Mouse (Mus musculus): ENCODE results near the gene Bmp2. TPM values are rescaled to one million over a fixed set of nuclear protein-coding genes. Genes with fewer than 3 reads are reported as not detected.

The Bmp2 gene
- polyA plus RNA-seq, 1 experiment from 2014 or later: 26.6 TPM

DNA sequence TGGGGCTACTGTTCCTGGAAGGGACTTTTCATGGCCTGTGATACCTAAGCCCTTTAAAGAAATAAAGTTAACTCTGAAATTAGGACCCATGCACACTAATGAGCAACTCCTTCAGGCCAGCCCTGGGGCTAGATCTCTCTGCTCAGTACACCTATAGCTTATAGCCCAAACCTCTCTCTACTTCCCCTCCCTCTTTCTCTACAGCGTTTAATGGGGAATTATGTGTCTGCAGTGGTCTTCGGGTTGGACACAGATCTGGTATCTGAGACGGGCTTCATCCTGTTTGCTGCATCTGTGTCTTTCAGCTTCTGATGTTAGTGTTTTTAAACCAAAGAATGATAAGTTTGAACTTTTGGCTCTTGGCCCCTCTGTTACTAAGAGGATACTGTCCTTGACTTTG is 18.9 kb upstream of the Bmp2 start:
- Histone ChIP-seq H3K27me3 (peaks cover 3% of the 10 kb centered on the region; the same call in 1 of the 2 replicates), H3K4me2 (replicated peaks) (no peak overlapping the region), H3K9ac (no peak overlapping the region)

DNA sequence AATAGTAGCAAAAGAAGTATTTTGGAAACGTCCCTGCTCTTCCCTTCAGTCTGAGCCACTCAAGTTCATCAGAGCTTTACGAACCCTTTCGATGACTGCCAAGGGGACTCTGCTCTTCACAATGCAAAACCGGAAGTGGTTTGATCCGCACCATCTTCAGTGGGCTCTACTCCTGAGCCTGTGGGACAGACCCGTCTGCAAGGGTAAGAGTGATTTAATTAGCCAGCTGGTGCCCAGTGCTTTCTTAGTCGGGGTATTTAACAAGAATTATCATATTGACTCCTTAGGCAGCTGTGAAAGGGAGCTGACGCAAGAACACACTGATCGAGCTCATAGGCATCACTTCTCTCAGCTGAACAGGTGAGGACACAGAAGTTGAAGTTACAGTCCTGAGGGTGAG is 16.5 kb upstream of the Bmp2 start:
- H3K4me1 ChIP-seq: peaks cover 10% of the 10 kb centered on the region
- no peaks in the 10 kb centered on the region for H3K36me3 ChIP-seq
- H3K4me3 ChIP-seq: no peak overlapping the region
- no peak overlapping the region for H3K4me2 ChIP-seq (replicated peaks)
- 79% methylated on average over 9 of the region's 9 CpGs for WGBS
- H3K27ac ChIP-seq: no peak overlapping the region
- H3K27me3 ChIP-seq: peaks cover 3% of the 10 kb centered on the region; the same call in 1 of the 2 replicates
- H3K9me3 ChIP-seq: no peaks in the 10 kb centered on the region
- H3K9ac ChIP-seq: no peak overlapping the region
- no peak for ATAC-seq (ENCODE audit: low FRiP score, low read depth)

More for the DNA sequence above, 18.9 kb upstream of the Bmp2 start:
- no peaks in the 10 kb centered on the region for H3K36me3 ChIP-seq
- no peak overlapping the region for H3K4me3 ChIP-seq
- ATAC-seq (ENCODE audit: low FRiP score, low read depth): no peak
- H3K4me1 ChIP-seq: peaks cover 10% of the 10 kb centered on the region
- no peak overlapping the region for H3K27ac ChIP-seq
- H3K9me3 ChIP-seq: no peaks in the 10 kb centered on the region
- 54% methylated on average over 3 of the region's 3 CpGs for WGBS

DNA sequence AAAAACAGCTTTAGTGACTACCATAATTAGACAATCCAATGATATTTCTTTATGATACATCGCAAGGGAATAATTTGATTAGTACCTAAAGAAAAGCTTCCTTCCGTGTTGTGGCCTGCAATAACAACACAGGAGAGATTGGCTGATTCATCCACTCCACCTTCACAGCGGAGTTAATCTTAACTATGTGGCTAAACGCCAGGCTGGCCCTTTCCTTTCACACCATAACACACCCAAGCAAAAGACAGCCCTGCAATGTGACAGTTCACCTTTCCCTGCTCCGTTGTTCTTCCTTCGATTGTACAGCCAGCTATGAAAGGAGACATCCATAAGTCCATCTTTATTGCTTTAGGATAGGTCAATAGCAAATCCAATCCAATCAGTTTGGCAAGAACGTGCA is 15.1 kb upstream of the Bmp2 start:
- peaks cover 3% of the 10 kb centered on the region; the same call in 1 of the 2 replicates for H3K27me3 ChIP-seq
- H3K4me2 ChIP-seq (replicated peaks): no peak overlapping the region
- 79% methylated on average over 7 of the region's 7 CpGs for WGBS
- no peak for ATAC-seq (ENCODE audit: low FRiP score, low read depth)
- H3K27ac ChIP-seq: no peak overlapping the region
- H3K4me3 ChIP-seq: no peak overlapping the region
- no peaks in the 10 kb centered on the region for H3K9me3 ChIP-seq
- H3K9ac ChIP-seq: no peak overlapping the region
- peaks cover 13% of the 10 kb centered on the region for H3K4me1 ChIP-seq
- no peaks in the 10 kb centered on the region for H3K36me3 ChIP-seq

DNA sequence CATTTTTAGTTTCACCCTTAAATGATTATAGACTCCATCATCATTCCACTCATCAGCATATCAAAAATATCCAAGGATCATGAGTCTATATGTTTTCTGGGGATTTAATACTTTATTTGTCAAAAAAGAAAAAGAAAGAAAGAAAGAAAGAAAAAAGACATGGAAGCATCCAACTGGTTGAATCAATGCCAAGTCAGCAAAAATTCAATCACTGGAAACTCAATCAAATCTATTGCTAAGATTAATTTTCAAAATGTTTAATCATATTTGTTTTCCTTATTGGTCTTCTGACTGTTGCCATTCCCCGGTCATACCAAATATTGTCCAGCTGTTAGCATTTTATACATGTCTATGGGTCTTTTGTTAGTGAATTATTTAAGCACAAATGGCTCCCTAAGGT is 11.3 kb upstream of the Bmp2 start:
- H3K9me3 ChIP-seq: no peaks in the 10 kb centered on the region
- no peak overlapping the region for H3K4me2 ChIP-seq (replicated peaks)
- no peak overlapping the region for H3K4me3 ChIP-seq
- 0 out of 2 replicates have a peak, but pooled peaks cover 3% of the 10 kb centered on the region for H3K4me1 ChIP-seq
- no peak for ATAC-seq (ENCODE audit: low FRiP score, low read depth)
- H3K27ac ChIP-seq: no peak overlapping the region
- H3K27me3 ChIP-seq: no peaks in the 10 kb centered on the region
- 75% methylated on average over 1 of the region's 1 CpGs for WGBS
- no peaks in the 10 kb centered on the region for H3K36me3 ChIP-seq
- H3K9ac ChIP-seq: no peak overlapping the region

DNA sequence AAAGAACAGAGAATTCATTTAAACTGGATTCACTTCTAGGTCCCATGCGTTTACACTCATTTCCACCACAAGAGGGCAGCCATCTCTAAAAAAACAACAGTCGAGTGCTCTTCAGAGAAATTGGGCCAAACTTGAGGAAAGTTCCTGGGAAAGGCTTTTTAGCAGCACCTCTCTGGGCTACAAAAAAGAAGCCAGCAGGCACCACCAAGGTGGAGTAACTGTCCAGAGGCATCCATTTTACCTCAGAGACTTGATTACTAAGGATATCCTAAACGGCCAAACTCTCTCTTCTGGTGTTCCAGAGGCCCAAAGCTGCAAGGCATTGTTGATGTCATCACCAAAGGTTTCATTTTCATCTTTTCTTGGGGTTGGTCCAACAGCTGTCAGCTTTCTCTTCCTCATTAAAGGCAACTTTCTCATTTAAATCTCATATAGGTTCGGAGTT is 1.7 kb upstream of the Bmp2 start:
- H3K27ac ChIP-seq: no peak overlapping the region
- peaks cover 31% of the 10 kb centered on the region for H3K4me1 ChIP-seq
- H3K4me2 ChIP-seq (replicated peaks): peak overlapping the region; percentile 35
- H3K36me3 ChIP-seq: no peaks in the 10 kb centered on the region
- WGBS: 12% methylated on average over 4 of the region's 4 CpGs
- no peak overlapping the region for H3K9ac ChIP-seq
- H3K27me3 ChIP-seq: peaks cover 28% of the 10 kb centered on the region; the same call in 1 of the 2 replicates
- no peak overlapping the region for H3K4me3 ChIP-seq
- H3K9me3 ChIP-seq: no peaks in the 10 kb centered on the region
- ATAC-seq (ENCODE audit: low FRiP score, low read depth): no peak

DNA sequence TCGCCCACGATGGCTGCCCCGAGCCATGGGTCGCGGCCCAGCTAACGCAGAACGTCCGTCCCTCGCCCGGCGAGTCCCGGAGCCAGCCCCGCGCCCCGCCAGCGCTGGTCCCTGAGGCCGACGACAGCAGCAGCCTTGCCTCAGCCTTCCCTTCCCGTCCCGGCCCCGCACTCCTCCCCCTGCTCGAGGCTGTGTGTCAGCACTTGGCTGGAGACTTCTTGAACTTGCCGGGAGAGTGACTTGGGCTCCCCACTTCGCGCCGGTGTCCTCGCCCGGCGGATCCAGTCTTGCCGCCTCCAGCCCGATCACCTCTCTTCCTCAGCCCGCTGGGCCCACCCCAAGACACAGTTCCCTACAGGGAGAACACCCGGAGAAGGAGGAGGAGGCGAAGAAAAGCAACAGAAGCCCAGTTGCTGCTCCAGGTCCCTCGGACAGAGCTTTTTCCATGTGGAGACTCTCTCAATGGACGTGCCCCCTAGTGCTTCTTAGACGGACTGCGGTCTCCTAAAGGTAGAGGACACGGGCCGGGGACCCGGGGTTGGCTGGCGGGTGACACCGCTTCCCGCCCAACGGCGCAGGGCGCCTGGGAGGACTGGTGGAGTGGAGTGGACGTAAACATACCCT is 995 bp downstream of the Bmp2 start:
- H3K27ac ChIP-seq: peak overlapping the region; percentile 81
- peaks cover 4% of the 10 kb centered on the region; the same call in 1 of the 2 replicates for H3K36me3 ChIP-seq
- peak overlapping the region; percentile 95 for H3K9ac ChIP-seq
- no peaks in the 10 kb centered on the region for H3K9me3 ChIP-seq
- WGBS: under 1% methylated on average over 42 of the region's 48 CpGs
- H3K4me2 ChIP-seq (replicated peaks): peak overlapping the region; percentile 80
- H3K4me1 ChIP-seq: peaks cover 51% of the 10 kb centered on the region
- H3K27me3 ChIP-seq: peaks cover 26% of the 10 kb centered on the region; the same call in 1 of the 2 replicates
- 0 out of 2 replicates have a peak, but pooled peaks have one; percentile 12 for ATAC-seq (ENCODE audit: low FRiP score, low read depth)
- peak overlapping the region; percentile 75 for H3K4me3 ChIP-seq

DNA sequence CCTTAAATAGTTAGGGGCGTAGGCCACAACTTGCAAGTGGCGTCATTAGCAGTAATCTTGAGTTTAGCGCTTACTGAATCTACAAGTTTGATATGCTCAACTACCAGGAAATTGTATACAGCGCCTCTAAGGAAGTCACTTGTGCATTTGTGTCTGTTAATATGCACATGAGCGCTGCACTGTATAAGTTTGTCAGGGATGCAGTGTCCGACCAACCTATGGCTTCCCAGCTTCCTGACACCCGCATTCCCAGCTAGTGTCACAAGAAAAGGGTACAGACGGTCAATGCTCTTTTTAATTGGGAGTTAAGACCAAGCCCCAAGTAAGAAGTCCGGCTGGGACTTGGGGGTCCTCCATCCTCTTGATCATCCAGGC is 1.9 kb downstream of the Bmp2 start:
- WGBS: 20% methylated on average over 9 of the region's 9 CpGs
- no peaks in the 10 kb centered on the region for H3K9me3 ChIP-seq
- peaks cover 52% of the 10 kb centered on the region for H3K4me1 ChIP-seq
- H3K36me3 ChIP-seq: peaks cover 7% of the 10 kb centered on the region
- peak overlapping the region; percentile 52; the same call in 1 of the 2 replicates for H3K27ac ChIP-seq
- H3K9ac ChIP-seq: peak overlapping the region; percentile 95
- no peak for ATAC-seq (ENCODE audit: low FRiP score, low read depth)
- H3K4me2 ChIP-seq (replicated peaks): peak overlapping the region; percentile 80
- peaks cover 23% of the 10 kb centered on the region; the same call in 1 of the 2 replicates for H3K27me3 ChIP-seq
- peak overlapping the region; percentile 75 for H3K4me3 ChIP-seq

DNA sequence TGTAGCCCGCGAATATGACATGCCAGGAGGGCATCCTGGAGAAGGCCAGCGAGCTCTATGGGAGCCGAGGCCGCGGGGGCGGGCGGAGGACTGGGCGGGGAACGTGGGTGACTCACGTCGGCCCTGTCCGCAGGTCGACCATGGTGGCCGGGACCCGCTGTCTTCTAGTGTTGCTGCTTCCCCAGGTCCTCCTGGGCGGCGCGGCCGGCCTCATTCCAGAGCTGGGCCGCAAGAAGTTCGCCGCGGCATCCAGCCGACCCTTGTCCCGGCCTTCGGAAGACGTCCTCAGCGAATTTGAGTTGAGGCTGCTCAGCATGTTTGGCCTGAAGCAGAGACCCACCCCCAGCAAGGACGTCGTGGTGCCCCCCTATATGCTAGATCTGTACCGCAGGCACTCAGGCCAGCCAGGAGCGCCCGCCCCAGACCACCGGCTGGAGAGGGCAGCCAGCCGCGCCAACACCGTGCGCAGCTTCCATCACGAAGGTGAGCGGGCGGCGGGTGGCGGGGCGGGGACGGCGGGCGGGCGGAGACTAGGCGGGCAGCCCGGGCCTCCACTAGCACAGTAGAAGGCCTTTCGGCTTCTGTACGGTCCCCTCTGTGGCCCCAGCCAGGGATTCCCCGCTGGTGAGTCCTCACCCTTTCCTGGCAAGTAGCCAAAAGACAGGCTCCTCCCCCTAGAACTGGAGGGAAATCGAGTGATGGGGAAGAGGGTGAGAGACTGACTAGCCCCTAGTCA is 2.5 kb downstream of the Bmp2 start:
- H3K9me3 ChIP-seq: no peaks in the 10 kb centered on the region
- peaks cover 19% of the 10 kb centered on the region; the same call in 1 of the 2 replicates for H3K27me3 ChIP-seq
- WGBS: under 1% methylated on average over 55 of the region's 55 CpGs
- peak overlapping the region; percentile 80 for H3K4me2 ChIP-seq (replicated peaks)
- H3K4me1 ChIP-seq: peaks cover 52% of the 10 kb centered on the region
- peak overlapping the region; percentile 52; the same call in 1 of the 2 replicates for H3K27ac ChIP-seq
- ATAC-seq (ENCODE audit: low FRiP score, low read depth): peak; percentile 74
- H3K36me3 ChIP-seq: peaks cover 11% of the 10 kb centered on the region
- H3K4me3 ChIP-seq: peak overlapping the region; percentile 75
- peak overlapping the region; percentile 95 for H3K9ac ChIP-seq

DNA sequence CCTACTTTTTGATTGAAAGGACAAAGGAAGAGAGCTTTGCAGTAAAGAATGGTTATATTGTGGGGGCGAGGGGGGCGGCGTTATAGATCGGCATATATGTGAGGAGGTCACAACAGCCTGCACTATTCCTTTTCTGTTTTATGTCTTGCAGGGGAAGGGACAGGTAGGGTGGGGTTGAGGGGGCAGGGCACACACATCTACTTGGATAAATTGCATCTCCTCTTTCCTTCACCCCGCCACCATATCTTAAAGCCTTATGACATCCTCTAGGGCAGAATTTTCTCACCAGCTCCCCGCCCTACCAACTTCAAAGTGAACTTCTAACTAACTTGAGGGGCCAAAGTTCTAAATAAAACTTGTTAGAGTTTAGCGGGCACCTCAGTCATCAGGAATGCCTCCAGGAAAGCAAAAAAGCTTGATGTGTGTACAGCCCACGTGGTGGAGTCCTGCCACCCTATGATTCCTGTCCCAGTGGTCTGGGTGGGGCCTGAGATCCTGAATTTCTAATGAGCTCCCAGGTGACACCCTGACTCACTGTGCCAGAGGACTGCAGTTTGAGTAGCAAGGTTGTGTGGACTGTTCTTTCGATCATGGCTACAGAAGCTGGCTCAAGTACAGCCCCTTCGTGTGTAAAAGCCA is 12.4 kb downstream of the Bmp2 start:
- no peak for ATAC-seq (ENCODE audit: low FRiP score, low read depth)
- Histone ChIP-seq H3K9ac (no peak overlapping the region), H3K36me3 (peaks cover 15% of the 10 kb centered on the region), H3K27ac (no peak overlapping the region), H3K4me2 (replicated peaks) (no peak overlapping the region), H3K27me3 (no peaks in the 10 kb centered on the region), H3K4me1 (peaks cover 41% of the 10 kb centered on the region), H3K9me3 (no peaks in the 10 kb centered on the region), H3K4me3 (no peak overlapping the region)
- 57% methylated on average over 10 of the region's 10 CpGs for WGBS

DNA sequence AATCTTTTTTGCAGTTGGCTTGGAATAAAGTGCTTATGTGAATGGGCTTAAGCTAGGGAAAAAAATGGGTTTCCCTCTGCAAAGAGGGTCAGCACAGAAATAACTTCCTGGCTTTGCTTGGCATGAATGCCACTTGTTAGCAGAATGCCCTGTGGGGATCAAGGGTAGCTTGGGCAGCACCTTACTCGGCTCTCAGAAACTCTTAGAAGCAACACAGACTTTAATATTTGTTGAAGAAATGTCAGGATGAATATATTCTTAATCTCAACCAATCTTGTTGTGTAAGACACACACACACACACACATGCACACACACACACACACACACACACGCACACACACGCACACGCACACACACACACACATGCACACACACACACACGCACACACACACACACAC is 13.5 kb downstream of the Bmp2 start:
- Histone ChIP-seq H3K9ac (no peak overlapping the region), H3K9me3 (no peaks in the 10 kb centered on the region), H3K4me3 (no peak overlapping the region), H3K36me3 (peaks cover 9% of the 10 kb centered on the region), H3K4me1 (peaks cover 41% of the 10 kb centered on the region), H3K4me2 (replicated peaks) (peak overlapping the region; percentile 46), H3K27me3 (no peaks in the 10 kb centered on the region), H3K27ac (peak overlapping the region; percentile 67; the same call in 1 of the 2 replicates)
- WGBS: 74% methylated on average over 5 of the region's 5 CpGs
- no peak for ATAC-seq (ENCODE audit: low FRiP score, low read depth)

DNA sequence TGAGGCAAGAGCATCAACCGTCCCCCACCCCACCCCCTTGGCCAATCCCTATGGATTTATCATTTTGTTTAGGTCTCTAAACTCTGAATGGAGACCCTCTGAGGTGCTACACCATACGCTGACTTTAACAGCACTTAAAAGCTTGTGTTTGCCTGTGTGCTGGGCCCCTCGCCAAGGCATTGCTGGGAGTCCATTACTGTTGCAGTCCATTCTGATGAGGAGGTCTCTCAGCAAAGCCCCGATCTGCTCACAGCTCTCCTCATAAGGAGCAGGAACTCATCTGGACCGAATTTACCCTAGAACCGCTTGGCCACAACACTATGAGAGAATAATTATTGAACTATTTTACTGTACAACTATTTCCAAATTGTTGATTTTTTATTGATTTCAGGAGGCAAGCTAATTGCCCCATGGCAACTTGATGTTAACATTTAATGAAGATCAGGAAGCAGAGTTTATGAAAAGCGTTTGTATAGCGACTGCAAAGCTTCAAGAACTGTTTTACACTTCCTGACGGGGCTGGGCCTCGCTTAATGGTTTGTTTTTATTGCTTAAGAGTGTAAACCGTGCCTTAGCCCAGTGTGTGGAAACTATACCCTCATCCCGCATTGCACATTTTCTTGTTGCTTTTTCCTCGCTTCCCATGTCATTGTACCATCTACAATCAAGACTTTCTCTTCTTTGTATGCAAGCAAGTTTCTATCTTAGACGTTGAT is 14.2 kb downstream of the Bmp2 start:
- no peaks in the 10 kb centered on the region for H3K27me3 ChIP-seq
- peak overlapping the region; percentile 70 for H3K27ac ChIP-seq
- H3K4me2 ChIP-seq (replicated peaks): peak overlapping the region; percentile 46
- peaks cover 41% of the 10 kb centered on the region for H3K4me1 ChIP-seq
- WGBS: 13% methylated on average over 14 of the region's 14 CpGs
- no peak overlapping the region for H3K9ac ChIP-seq
- ATAC-seq (ENCODE audit: low FRiP score, low read depth): peak; percentile 87
- H3K36me3 ChIP-seq: peaks cover 4% of the 10 kb centered on the region
- H3K4me3 ChIP-seq: no peak overlapping the region
- H3K9me3 ChIP-seq: no peaks in the 10 kb centered on the region

All from limb, embryonic 13.5 days (tissue).